Mouse (Mus musculus) heart, postnatal 0 days (tissue): ENCODE results near the gene Maml3. TPM values are rescaled to one million over a fixed set of nuclear protein-coding genes. Genes with fewer than 3 reads are reported as not detected.
A peak's percentile ranks its signal among the peaks of the same experiment; 100 is the strongest.

Source experiments
- ATAC-seq: fragments of 200-750 bp; cut with Nextera tagmentation; 2 replicates; pipeline ENCODE4 v1.8.0; 2017; ENCODE audit warnings: low read depth, moderate number of reproducible peaks, moderate library complexity; ENCODE audit not compliant: insufficient read depth
- DNase-seq: peaks from one replicate; pipeline ENCODE4 v3.0.0-alpha.2; 2016; ENCODE audit warnings: low spot score
- H3K27ac ChIP-seq: fragments of 300-500 bp; sonication (generic); 2 replicates; pipeline ENCODE4 v1.5.1; 2014; ENCODE audit warnings: low read depth, mild to moderate bottlenecking
- H3K27me3 ChIP-seq: fragments of 300-500 bp; sonication (generic); 2 replicates; pipeline ENCODE4 v1.6.1; 2014; ENCODE audit warnings: low read length, mixed read lengths; ENCODE audit not compliant: control insufficient read depth, insufficient read depth
- H3K36me3 ChIP-seq: fragments of 300-500 bp; sonication (generic); replicated peaks from 2 replicates; pipeline ENCODE4 v1.6.1; 2014; ENCODE audit warnings: low read length, mixed read lengths; ENCODE audit not compliant: control insufficient read depth, insufficient read depth
- H3K4me1 ChIP-seq: fragments of 300-500 bp; sonication (generic); 2 replicates; pipeline ENCODE4 v1.6.1; 2014; ENCODE audit warnings: antibody characterized with exemption; ENCODE audit not compliant: control insufficient read depth, insufficient read depth
- H3K4me2 ChIP-seq: fragments of 300-500 bp; sonication (generic); 2 replicates; pipeline ENCODE4 v1.6.1; 2014; ENCODE audit warnings: low read depth, mild to moderate bottlenecking, low read length, moderate library complexity
- H3K4me3 ChIP-seq: fragments of 300-500 bp; sonication (generic); 2 replicates; pipeline ENCODE4 v1.5.1; 2014; ENCODE audit warnings: low read depth, low read length
- H3K9ac ChIP-seq: fragments of 300-500 bp; sonication (generic); replicated peaks from 2 replicates; pipeline ENCODE4 v1.6.1; 2014; ENCODE audit warnings: low read depth, low read length, mixed read lengths
- H3K9me3 ChIP-seq: fragments of 300-500 bp; sonication (generic); replicated peaks from 2 replicates; pipeline ENCODE4 v1.6.1; 2016; ENCODE audit warnings: low read length; ENCODE audit not compliant: control insufficient read depth
- CTCF ChIP-seq: IDR thresholded peaks from 2 replicates; pipeline ENCODE4 v1.5.1; 2016; ENCODE audit warnings: antibody characterized with exemption, control low read depth, low read depth
- EP300 ChIP-seq: IDR thresholded peaks from 2 replicates; pipeline ENCODE4 v1.6.1; 2016; ENCODE audit warnings: antibody characterized with exemption, low read depth
- whole genome bisulfite sequencing: fragments of 180-500 bp; shearing (Covaris S2); extraction: QIAGEN DNeasy Blood & Tissue Kit; methylation state at CpG from one replicate; pipeline ENCODE4 v1.1.7; 2014; 5-methylcytosine and 5-hydroxymethylcytosine counted together
- polyA plus RNA-seq: library from polyadenylated mRNA; unstranded; fragments of >200 nt; fragmentation: Nextera tagmentation; extraction: Ambion mirVana; gene quantifications from 2 replicates; pipeline ENCODE4 v1.2.1, GENCODE M21; 2015
- total RNA-seq: library from RNA; depleted of rRNA; stranded (reverse); fragments of >200 nt; gene quantifications from 2 replicates; pipeline ENCODE4 v1.2.3, GENCODE M21; 2014; ENCODE audit warnings: low replicate concordance; rRNA removed

Gene Maml3
- total and polyA plus RNA-seq, 2 experiments from 2014 or later, result 1.6 to 6.2 TPM

DNA sequence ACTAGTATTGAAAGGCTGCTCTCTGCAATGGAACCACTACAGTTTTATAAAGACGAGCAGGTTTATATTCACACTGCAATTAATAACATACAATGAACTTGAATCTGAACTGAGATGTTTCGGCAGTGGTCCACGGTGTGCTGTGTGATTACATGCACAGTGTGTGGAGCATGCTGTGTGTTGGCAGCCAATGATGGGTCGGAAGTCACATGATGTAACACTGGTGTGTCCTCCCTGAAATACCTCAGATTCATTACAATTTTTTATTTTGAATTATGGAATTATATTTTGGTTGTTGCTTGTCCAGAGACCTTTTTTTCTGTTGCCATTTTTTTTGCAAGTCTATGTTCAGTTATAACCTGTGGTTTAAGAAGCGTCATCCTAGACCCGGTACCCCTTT is 467.6 kb downstream of the Maml3 start:
- no peak for DNase-seq
- no peaks in the 10 kb centered on the region for H3K4me1 ChIP-seq
- H3K9me3 ChIP-seq, result peaks cover 3% of the 10 kb centered on the region; the same call in 1 of the 2 replicates
- no peaks in the 10 kb centered on the region for H3K27me3 ChIP-seq
- H3K4me2 ChIP-seq, result no peak overlapping the region
- no peaks in the 10 kb centered on the region for H3K36me3 ChIP-seq
- 93% methylated on average over 6 of the region's 6 CpGs for WGBS
- TF ChIP-seq CTCF, result no peak
- no peak for TF ChIP-seq EP300
- no peak overlapping the region for H3K4me3 ChIP-seq
- H3K9ac ChIP-seq, result no peak overlapping the region
- H3K27ac ChIP-seq, result no peak overlapping the region
- ATAC-seq, result no peak

DNA sequence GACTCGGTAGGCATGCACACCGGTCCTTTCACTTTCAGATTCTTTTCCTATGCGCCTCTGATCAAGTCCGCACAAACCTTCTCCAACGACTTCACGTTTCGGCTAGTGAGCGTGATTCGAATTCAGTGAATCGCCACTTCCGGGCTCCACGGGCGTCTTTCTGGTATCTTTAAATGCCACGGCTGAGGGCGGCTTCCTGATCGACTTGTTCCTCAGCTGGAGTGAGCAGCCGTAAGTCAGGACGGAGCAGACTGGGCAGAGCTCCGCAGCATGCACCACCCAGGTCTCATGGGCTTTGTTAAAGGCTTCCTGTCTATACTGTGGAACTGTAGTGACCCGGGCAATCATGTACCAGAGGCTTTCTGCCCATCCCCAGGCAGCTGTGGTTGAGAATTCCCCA is 468.2 kb downstream of the Maml3 start:
- Histone ChIP-seq H3K27me3 (no peaks in the 10 kb centered on the region), H3K4me2 (peak overlapping the region; percentile 12; the same call in 1 of the 2 replicates), H3K9me3 (peaks cover 3% of the 10 kb centered on the region; the same call in 1 of the 2 replicates), H3K36me3 (no peaks in the 10 kb centered on the region), H3K9ac (no peak overlapping the region), H3K4me1 (no peaks in the 10 kb centered on the region), H3K27ac (no peak overlapping the region), H3K4me3 (peak overlapping the region; percentile 22; the same call in 1 of the 2 replicates)
- TF ChIP-seq CTCF, result no peak
- TF ChIP-seq EP300, result no peak
- WGBS, result 76% methylated on average over 20 of the region's 20 CpGs
- ATAC-seq (peak; percentile 30; the same call in 1 of the 2 replicates), DNase-seq (no peak)

DNA sequence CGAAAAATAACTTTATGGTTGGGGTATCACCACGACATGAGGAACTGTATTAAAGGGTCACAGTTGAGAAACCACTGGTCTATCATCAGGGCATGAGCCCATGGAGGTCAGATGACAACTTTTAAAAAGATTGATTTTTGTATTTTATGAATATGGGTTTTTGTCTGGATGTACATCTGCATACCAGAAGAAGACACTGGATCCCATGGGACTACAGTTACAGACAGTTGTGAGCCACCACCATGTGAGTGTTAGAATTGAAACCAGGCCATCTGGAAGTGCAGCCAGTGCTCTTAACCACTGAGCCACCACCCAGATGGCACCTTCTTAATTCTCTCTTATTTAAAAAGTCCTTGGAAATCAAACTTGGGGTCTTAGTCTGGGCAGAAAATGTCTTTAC is 468.9 kb downstream of the Maml3 start:
- no peak for ATAC-seq
- H3K27ac ChIP-seq, result no peak overlapping the region
- no peaks in the 10 kb centered on the region for H3K4me1 ChIP-seq
- TF ChIP-seq EP300 (no peak), CTCF (no peak)
- DNase-seq, result no peak
- no peaks in the 10 kb centered on the region for H3K27me3 ChIP-seq
- H3K4me3 ChIP-seq, result no peak overlapping the region
- no peak overlapping the region for H3K4me2 ChIP-seq
- H3K9ac ChIP-seq, result no peak overlapping the region
- 76% methylated on average over 2 of the region's 2 CpGs for whole genome bisulfite sequencing
- H3K36me3 ChIP-seq, result no peaks in the 10 kb centered on the region
- H3K9me3 ChIP-seq, result peaks cover 8% of the 10 kb centered on the region

Other genes starting within 250 kb of the Maml3 start
- 4.7 and 8.9 TPM in 2 replicates for gene Foxo1, start 163.3 kb upstream of the Maml3 start, total RNA-seq
- 3.3 and 3.6 TPM in 2 replicates for gene Foxo1, start 163.3 kb upstream of the Maml3 start, polyA plus RNA-seq